Mouse (Mus musculus) embryonic facial prominence, embryonic 14.5 days (tissue): ENCODE measurements at regions not wholly inside any gene's neighbourhood (a gene's known extent, or its start where the extent isn't known, plus 50 kb on each side); places are given as distances from the start of the nearest gene placed in this dataset.

ENCODE experiments used
- ATAC-seq: fragments of 200-750 bp; cut with Nextera tagmentation; 2 replicates; pipeline ENCODE4 v1.8.0; 2017; ENCODE audit warnings: low read depth, moderate number of reproducible peaks, moderate TSS enrichment
- DNase-seq: peaks from one replicate; pipeline ENCODE4 v3.0.0-alpha.2; 2015; ENCODE audit warnings: low spot score
- H3K27ac ChIP-seq: fragments of 300-500 bp; sonication (generic); replicated peaks from 2 replicates; pipeline ENCODE4 v1.5.1; 2014; ENCODE audit warnings: low read depth, mild to moderate bottlenecking, low read length, moderate library complexity
- H3K27me3 ChIP-seq: fragments of 300-500 bp; sonication (generic); replicated peaks from 2 replicates; pipeline ENCODE4 v1.6.1; 2014; ENCODE audit warnings: low read length; ENCODE audit not compliant: control insufficient read depth, insufficient read depth
- H3K36me3 ChIP-seq: fragments of 300-500 bp; sonication (generic); 2 replicates; pipeline ENCODE4 v1.6.1; 2014; ENCODE audit warnings: low read length, mixed read lengths; ENCODE audit not compliant: control insufficient read depth, insufficient read depth
- H3K4me1 ChIP-seq: fragments of 300-500 bp; sonication (generic); 2 replicates; pipeline ENCODE4 v1.6.1; 2014; ENCODE audit warnings: antibody characterized with exemption, low read length; ENCODE audit not compliant: control insufficient read depth, insufficient read depth
- H3K4me2 ChIP-seq: fragments of 300-500 bp; sonication (generic); 2 replicates; pipeline ENCODE4 v1.6.1; 2014; ENCODE audit warnings: low read depth, mild to moderate bottlenecking, low read length, moderate library complexity, mixed read lengths
- H3K4me3 ChIP-seq: fragments of 300-500 bp; sonication (generic); 2 replicates; pipeline ENCODE4 v1.5.1; 2014; ENCODE audit warnings: low read depth, mild to moderate bottlenecking, low read length
- H3K9ac ChIP-seq: fragments of 300-500 bp; sonication (generic); 2 replicates; pipeline ENCODE4 v1.6.1; 2014; ENCODE audit warnings: low read depth, mild to moderate bottlenecking, low read length, moderate library complexity, mixed read lengths
- H3K9me3 ChIP-seq: fragments of 300-500 bp; sonication (generic); 2 replicates; pipeline ENCODE4 v1.6.1; 2016; ENCODE audit warnings: low read length; ENCODE audit not compliant: control insufficient read depth
- WGBS: fragments of 180-500 bp; shearing (Covaris S2); extraction: QIAGEN DNeasy Blood & Tissue Kit; methylation state at CpG from one replicate; pipeline ENCODE4 v1.1.7; 2014; 5-methylcytosine and 5-hydroxymethylcytosine counted together

- ATAC-seq: no peak
- Histone ChIP-seq H3K27ac (no peak overlapping the region), H3K27me3 (no peaks in the 10 kb centered on the region), H3K4me1 (no peaks in the 10 kb centered on the region), H3K36me3 (no peaks in the 10 kb centered on the region), H3K4me2 (no peak overlapping the region), H3K9me3 (peaks cover 6% of the 10 kb centered on the region; the same call in 1 of the 2 replicates), H3K4me3 (no peak overlapping the region), H3K9ac (no peak overlapping the region)
- DNase-seq: no peak
- WGBS: 90% methylated on average over 6 of the region's 6 CpGs
Observed at GRCm38 (mm10) chr12:107734536-107734935, 246.1 kb downstream of the 3110018I06Rik start.

- H3K4me1 ChIP-seq: peaks cover 3% of the 10 kb centered on the region; the same call in 1 of the 2 replicates
- H3K4me2 ChIP-seq: peak overlapping the region; percentile 15
- DNase-seq (no peak), ATAC-seq (no peak)
- H3K36me3 ChIP-seq: no peaks in the 10 kb centered on the region
- no peak overlapping the region for H3K9ac ChIP-seq
- no peak overlapping the region for H3K27ac ChIP-seq
- no peak overlapping the region for H3K4me3 ChIP-seq
- no peaks in the 10 kb centered on the region for H3K9me3 ChIP-seq
- 57% methylated on average over 13 of the region's 13 CpGs for WGBS
- no peaks in the 10 kb centered on the region for H3K27me3 ChIP-seq
Observed at GRCm38 (mm10) chr12:107742641-107743040, 254.2 kb downstream of the 3110018I06Rik start.

GRCm38 (mm10) chr12:107744822-107745221 is 256.4 kb downstream of the 3110018I06Rik start:
- Histone ChIP-seq H3K36me3 (no peaks in the 10 kb centered on the region), H3K27me3 (no peaks in the 10 kb centered on the region), H3K4me3 (no peak overlapping the region), H3K4me2 (no peak overlapping the region), H3K9ac (no peak overlapping the region), H3K4me1 (peaks cover 21% of the 10 kb centered on the region), H3K9me3 (no peaks in the 10 kb centered on the region), H3K27ac (no peak overlapping the region)
- ATAC-seq: no peak
- no peak for DNase-seq
- WGBS: 89% methylated on average over 8 of the region's 8 CpGs

- H3K4me3 ChIP-seq: no peak overlapping the region
- no peak for ATAC-seq
- H3K4me1 ChIP-seq: peaks cover 31% of the 10 kb centered on the region
- H3K36me3 ChIP-seq: no peaks in the 10 kb centered on the region
- no peak overlapping the region for H3K27ac ChIP-seq
- H3K27me3 ChIP-seq: no peaks in the 10 kb centered on the region
- no peak overlapping the region for H3K4me2 ChIP-seq
- no peak overlapping the region for H3K9ac ChIP-seq
- DNase-seq: peak; percentile 61
- 39% methylated on average over 18 of the region's 18 CpGs for WGBS
- no peaks in the 10 kb centered on the region for H3K9me3 ChIP-seq
Observed at GRCm38 (mm10) chr12:107748481-107749380, 254.7 kb downstream of the Bcl11b start.

GRCm38 (mm10) chr12:107749381-107750085 is 253.9 kb downstream of the Bcl11b start:
- Histone ChIP-seq H3K9ac (no peak overlapping the region), H3K36me3 (no peaks in the 10 kb centered on the region), H3K4me1 (peaks cover 34% of the 10 kb centered on the region), H3K9me3 (no peaks in the 10 kb centered on the region), H3K27ac (no peak overlapping the region), H3K4me2 (no peak overlapping the region), H3K27me3 (no peaks in the 10 kb centered on the region), H3K4me3 (no peak overlapping the region)
- 45% methylated on average over 11 of the region's 11 CpGs for WGBS
- DNase-seq: no peak
- ATAC-seq: no peak

DNA sequence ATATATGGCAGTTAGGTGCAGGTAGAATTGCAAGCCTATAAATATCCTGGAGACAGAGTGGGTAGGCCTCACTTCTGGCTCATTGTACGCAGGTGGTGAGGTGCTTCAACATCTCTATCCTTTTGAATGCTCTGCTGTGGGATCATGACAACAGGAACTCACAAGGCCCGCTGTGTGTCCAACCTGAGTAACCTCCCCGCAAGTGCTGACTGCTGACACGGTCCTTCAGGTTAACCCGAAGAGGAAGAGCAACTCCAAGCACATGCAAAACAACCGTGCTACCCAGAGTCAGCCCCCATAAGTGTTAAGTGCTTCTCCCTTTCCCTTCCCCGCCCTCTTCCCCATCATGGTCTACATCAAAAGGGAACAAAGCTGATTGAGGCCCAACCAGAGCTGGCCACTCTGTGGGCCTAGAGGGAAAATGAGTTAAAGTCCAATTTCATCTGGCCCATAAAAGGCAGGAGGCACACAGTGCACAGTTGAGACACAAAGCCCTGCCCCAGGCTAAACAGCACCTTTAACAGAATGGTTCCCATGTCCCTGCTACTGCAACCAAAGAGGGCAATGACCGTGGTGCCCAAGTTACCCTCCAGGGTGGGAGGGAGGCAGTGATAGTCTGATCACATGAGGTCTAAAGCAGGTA is 253.0 kb downstream of the Bcl11b start:
- no peak for DNase-seq
- H3K36me3 ChIP-seq: no peaks in the 10 kb centered on the region
- no peaks in the 10 kb centered on the region for H3K9me3 ChIP-seq
- ATAC-seq: no peak
- H3K27ac ChIP-seq: no peak overlapping the region
- 84% methylated on average over 8 of the region's 8 CpGs for WGBS
- no peak overlapping the region for H3K9ac ChIP-seq
- no peaks in the 10 kb centered on the region for H3K27me3 ChIP-seq
- no peak overlapping the region for H3K4me2 ChIP-seq
- no peak overlapping the region for H3K4me3 ChIP-seq
- H3K4me1 ChIP-seq: peaks cover 35% of the 10 kb centered on the region

DNA sequence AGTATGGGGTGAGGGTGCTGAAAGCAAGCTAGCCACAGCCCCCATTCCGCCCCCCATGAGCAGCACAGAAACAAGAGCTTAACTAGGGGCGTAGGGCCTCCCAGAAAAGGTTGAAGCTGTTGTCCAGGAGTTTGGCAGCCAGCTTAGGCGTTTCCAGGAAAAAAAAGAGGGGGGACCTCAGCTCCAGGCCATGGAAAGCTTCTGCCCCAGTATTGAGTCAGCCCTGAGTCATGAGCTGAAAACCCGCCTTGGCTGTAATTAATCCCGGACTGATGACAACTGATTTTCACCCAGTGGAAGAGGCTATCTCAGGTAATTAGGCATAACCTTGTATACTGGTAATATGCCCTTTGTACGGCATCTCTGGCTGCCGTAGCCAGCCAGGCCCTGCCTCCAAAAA is 251.3 kb downstream of the Bcl11b start:
- DNase-seq (no peak), ATAC-seq (no peak)
- Histone ChIP-seq H3K9ac (no peak overlapping the region; the same call in 1 of the 2 replicates), H3K4me3 (no peak overlapping the region), H3K4me2 (no peak overlapping the region), H3K27ac (no peak overlapping the region), H3K9me3 (no peaks in the 10 kb centered on the region), H3K27me3 (no peaks in the 10 kb centered on the region), H3K4me1 (peaks cover 42% of the 10 kb centered on the region), H3K36me3 (no peaks in the 10 kb centered on the region)
- WGBS: 48% methylated on average over 7 of the region's 7 CpGs

DNA sequence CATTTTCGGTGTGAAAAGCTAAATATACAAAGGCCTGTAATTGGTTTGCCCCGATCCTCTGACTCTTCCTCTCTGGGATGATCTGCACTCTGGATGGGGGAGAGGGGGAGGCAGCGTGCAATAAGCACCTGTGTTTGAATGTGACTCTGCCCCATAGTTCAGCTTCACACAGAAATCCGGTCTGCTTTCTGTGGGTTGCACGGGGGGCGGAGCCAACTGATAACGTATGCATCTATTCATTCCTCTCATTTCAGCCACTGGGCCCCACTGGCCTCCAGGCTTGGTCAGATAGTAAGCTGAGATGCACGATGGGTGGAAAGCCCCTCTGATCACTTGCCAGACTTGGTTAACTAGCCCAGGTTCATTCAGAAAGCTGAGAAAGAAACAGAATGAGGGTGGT is 250.8 kb downstream of the Bcl11b start:
- no peaks in the 10 kb centered on the region for H3K36me3 ChIP-seq
- H3K4me3 ChIP-seq: no peak overlapping the region
- 0 out of 2 replicates have a peak, but pooled peaks have one; percentile 7 for ATAC-seq
- H3K27ac ChIP-seq: peak overlapping the region; percentile 13; the same call in 1 of the 2 replicates
- H3K9me3 ChIP-seq: no peaks in the 10 kb centered on the region
- H3K4me2 ChIP-seq: peak overlapping the region; percentile 11; the same call in 1 of the 2 replicates
- DNase-seq: peak; percentile 62
- H3K9ac ChIP-seq: no peak overlapping the region; the same call in 1 of the 2 replicates
- peaks cover 46% of the 10 kb centered on the region for H3K4me1 ChIP-seq
- 26% methylated on average over 8 of the region's 8 CpGs for WGBS
- no peaks in the 10 kb centered on the region for H3K27me3 ChIP-seq
